Mouse (Mus musculus): Measurements from ENCODE around the gene Scn3a. TPM values are rescaled to one million over a fixed set of nuclear protein-coding genes. Genes with fewer than 3 reads are reported as not detected.

Gene Scn3a
- total RNA-seq, 2 experiments from 2014 or later, result 62.6 to 68.5 TPM

GRCm38 (mm10) chr2:65418608-65419007 lies 148.8 kb downstream of the Scn3a start:
- DNase-seq (ENCODE audit: extremely low spot score in 1 of 2, low spot score in 2 of 2), result no peak
- intact Hi-C loops (cut with DNase I), result no loop called here

- intact Hi-C loops (cut with DNase I), result no loop called here
- no peak for DNase-seq (ENCODE audit: extremely low spot score in 1 of 2, low spot score in 2 of 2)
Observed at GRCm38 (mm10) chr2:65416535-65416934, 150.9 kb downstream of the Scn3a start.

- intact Hi-C loops (cut with DNase I), result no loop called here
- no peak for DNase-seq (ENCODE audit: extremely low spot score in 1 of 2, low spot score in 2 of 2)
Observed at GRCm38 (mm10) chr2:65415294-65415693, 152.1 kb downstream of the Scn3a start.

- DNase-seq (ENCODE audit: extremely low spot score in 1 of 2, low spot score in 2 of 2), result peak; percentile 78 to 85
- intact Hi-C loops (cut with DNase I), result loop anchor here (5.0 kb wide), 1 partner anchor 152 kb away; the partner anchor contains the start of gene Scn3a
Observed at GRCm38 (mm10) chr2:65414806-65415281, 152.6 kb downstream of the Scn3a start.

GRCm38 (mm10) chr2:65414237-65414636 lies 153.2 kb downstream of the Scn3a start:
- DNase-seq (ENCODE audit: extremely low spot score in 1 of 2, low spot score in 2 of 2), result peak in 1 of 2 experiments; percentile 79
- intact Hi-C loops (cut with DNase I), result loop anchor here (5.0 kb wide), 1 partner anchor 153 kb away; the partner anchor contains the start of gene Scn3a

- peak; percentile 27 to 67 for DNase-seq (ENCODE audit: extremely low spot score in 1 of 2, low spot score in 2 of 2)
- intact Hi-C loops (cut with DNase I), result loop anchor here (5.0 kb wide), 1 partner anchor 154 kb away; the partner anchor contains the start of gene Scn3a
Observed at GRCm38 (mm10) chr2:65413746-65414145, 153.7 kb downstream of the Scn3a start.

Other genes with a start within 250 kb of the Scn3a start
- gene Slc38a11, start 203.6 kb downstream of the Scn3a start, total RNA-seq (2021), result 1 to 10 TPM; 3.5 to 3.6 TPM
- 100 to 1,000 TPM; 352 to 361 TPM for gene Scn2a, start 53.1 kb upstream of the Scn3a start, total RNA-seq (2021)

Measured in left cerebral cortex, postnatal 10 days (tissue).